Comparison of ENCODE assay signal across 9 mouse cellular contexts in the genomic region with DNA sequence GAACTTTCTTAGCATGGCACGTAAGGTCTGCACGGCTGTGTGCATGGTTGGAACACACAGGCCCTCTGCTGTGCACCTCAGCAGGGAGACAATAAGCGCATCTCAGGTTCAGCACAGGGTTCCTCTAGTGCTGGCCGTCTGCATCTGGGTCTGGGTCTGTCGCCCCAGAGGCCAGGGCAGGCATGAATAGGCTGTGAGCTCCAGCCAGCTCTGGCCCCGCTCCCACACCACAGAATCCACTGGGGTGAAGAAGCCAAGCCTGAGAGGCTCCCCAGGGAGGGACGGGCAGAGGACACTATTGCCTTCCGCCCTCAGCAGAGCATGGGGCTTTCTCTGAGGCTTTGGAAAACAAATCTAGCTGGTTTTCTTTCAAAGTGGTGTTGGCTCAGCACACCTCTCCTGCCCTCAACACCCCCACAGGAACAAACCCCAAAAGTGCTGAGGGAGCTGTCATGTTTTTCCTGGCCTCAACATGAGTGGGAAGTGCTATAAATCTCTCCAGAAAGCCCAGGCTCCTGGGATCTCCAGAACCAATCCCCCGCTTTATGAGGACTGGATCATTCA.
DNase-seq lines count a peak whose midpoint lies in the region; ATAC-seq and TF ChIP-seq lines count a peak whose summit lies in the region.
"Had no signal": no experiment of that assay in that cellular context is flagged by ENCODE, and none has a peak within 500 bp of the region (broad histone marks: within the 10 kb centered on the region; RNA-seq: fewer than 3 reads in every experiment).

No protein-coding gene starts in this region.

- DNase-seq in liver, postnatal 0 days: no peak
- peak; percentile 20 for DNase-seq in cerebellum, adult 8-10 months
- DNase-seq in gastrocnemius, postnatal 36 days: peak; percentile 26 to 27
- DNase-seq in kidney, adult 9 months: peak; percentile 15
- DNase-seq in natural killer cell, adult 2 months (ENCODE audit: low spot score in 2 of 2): no peak
- DNase-seq in thymus, postnatal 4 days: no peak
- no peak for DNase-seq in MN1 (ENCODE audit: low spot score)

- H3K4me1 ChIP-seq in liver, postnatal 0 days (ENCODE audit: insufficient read depth): no peaks in the 10 kb centered on the region
- H3K4me1 ChIP-seq in liver, embryonic 12.5 days: no peaks in the 10 kb centered on the region

- H3K27me3 ChIP-seq in liver, postnatal 0 days (ENCODE audit: insufficient read depth, low read length): no peaks in the 10 kb centered on the region
- H3K27me3 ChIP-seq in liver, embryonic 12.5 days (replicated peaks): no peaks in the 10 kb centered on the region
- H3K27me3 ChIP-seq: neural tube, embryonic 12.5 days had no signal

- no peak overlapping the region for H3K4me3 ChIP-seq in liver, postnatal 0 days (ENCODE audit: low read depth, low read length)
- no peak overlapping the region for H3K4me3 ChIP-seq in liver, embryonic 12.5 days
- H3K4me3 ChIP-seq: neural tube, embryonic 12.5 days had no signal

- no peak for ATAC-seq in liver, postnatal 0 days
- ATAC-seq in liver, embryonic 12.5 days: no peak

- intact Hi-C loops in gastrocnemius, postnatal 36 days (cut with DNase I): no loop called here

- H3K9ac ChIP-seq in liver, postnatal 0 days (replicated peaks): no peak overlapping the region
- H3K9ac ChIP-seq in liver, embryonic 12.5 days: no peak overlapping the region
- H3K9ac ChIP-seq: neural tube, embryonic 12.5 days had no signal

- no peaks in the 10 kb centered on the region; the same call in 1 of the 2 replicates for H3K36me3 ChIP-seq in liver, postnatal 0 days (replicated peaks; ENCODE audit: insufficient read depth, low read length)
- H3K36me3 ChIP-seq in liver, embryonic 12.5 days: no peaks in the 10 kb centered on the region
- H3K36me3 ChIP-seq: neural tube, embryonic 12.5 days had no signal

- no peaks in the 10 kb centered on the region for H3K9me3 ChIP-seq in liver, postnatal 0 days (ENCODE audit: low read length)
- H3K9me3 ChIP-seq in liver, embryonic 12.5 days (replicated peaks): 0 out of 2 replicates have a peak, but pooled peaks cover 3% of the 10 kb centered on the region
- H3K9me3 ChIP-seq: neural tube, embryonic 12.5 days had no signal

- H3K4me2 ChIP-seq in liver, postnatal 0 days (ENCODE audit: low read depth, low read length): no peak overlapping the region
- no peak overlapping the region for H3K4me2 ChIP-seq in liver, embryonic 12.5 days
- H3K4me2 ChIP-seq: neural tube, embryonic 12.5 days had no signal

- WGBS in liver, postnatal 0 days (ENCODE audit: insufficient replicate concordance): 74% methylated on average over 9 of the region's 9 CpGs
- 63% methylated on average over 9 of the region's 9 CpGs for WGBS in liver, embryonic 12.5 days (ENCODE audit: insufficient replicate concordance)

- TF ChIP-seq EP300 in liver, postnatal 0 days (IDR thresholded peaks at IDR 0.05; ENCODE audit: low read depth): no peak

- no peak for TF ChIP-seq CTCF in liver, postnatal 0 days (IDR thresholded peaks at IDR 0.05; ENCODE audit: low read depth)

- H3K27ac ChIP-seq in liver, postnatal 0 days (ENCODE audit: low read depth): 0 out of 2 replicates have a peak overlapping the region, but pooled peaks have one; percentile 18
- H3K27ac ChIP-seq in liver, embryonic 12.5 days: no peak overlapping the region
- H3K27ac ChIP-seq: neural tube, embryonic 12.5 days had no signal

Comparison
In these comparisons a context has a peak if more than half of its experiments do, and no peak if none do; other contexts are left out.
1. DNase-seq: peak in cerebellum, adult 8-10 months (single experiment), gastrocnemius, postnatal 36 days (2 of 2) and kidney, adult 9 months (single experiment); none in liver, postnatal 0 days (single experiment), natural killer cell, adult 2 months (0 of 2), thymus, postnatal 4 days (single experiment) and MN1 (single experiment).